Mouse (Mus musculus) CH12.LX (cell line): ENCODE measurements around the gene Gdap1l1. TPM values are rescaled to one million over a fixed set of nuclear protein-coding genes. Genes with fewer than 3 reads are reported as not detected.

Source experiments
- DNase-seq: peaks from one replicate; pipeline ENCODE4 v3.0.0-alpha.2; 2013; ENCODE audit errors: extremely low read depth
- H3K27ac ChIP-seq: 2 replicates; pipeline ENCODE4 v1.5.1; 2012; ENCODE audit warnings: low read depth, mild to moderate bottlenecking, control low read depth, moderate library complexity; ENCODE audit not compliant: insufficient read depth
- H3K27me3 ChIP-seq: replicated peaks from 2 replicates; pipeline ENCODE3; 2012; ENCODE audit warnings: inconsistent platforms
- H3K36me3 ChIP-seq, 2 experiments: replicated peaks in 1 of 2; 2 replicates each; pipeline versions ENCODE3 to v1.6.1; 2012; ENCODE audit warnings: inconsistent platforms in 1 of 2, low read length in 1 of 2, mild to moderate bottlenecking in 1 of 2, mixed read lengths in 1 of 2, moderate library complexity in 1 of 2; ENCODE audit not compliant: control insufficient read depth in 1 of 2, insufficient read depth in 1 of 2
- H3K4me1 ChIP-seq, 2 experiments: 2 replicates each; pipeline ENCODE4 v1.6.1; 2012; ENCODE audit warnings: inconsistent platforms in 1 of 2, moderate library complexity in 1 of 2; ENCODE audit not compliant: insufficient read depth in 2 of 2, control insufficient read depth in 1 of 2
- H3K4me2 ChIP-seq: 2 replicates; pipeline ENCODE4 v1.6.1; 2012; ENCODE audit warnings: low read depth, mild to moderate bottlenecking, control low read depth; ENCODE audit not compliant: poor library complexity, insufficient read depth, severe bottlenecking
- H3K4me3 ChIP-seq, 3 experiments: fragments of 150-350 bp in 1 of 3; sonication (generic) in 1 of 3; replicated peaks in 1 of 3; 2 replicates each; pipeline versions ENCODE3 to v1.5.1; 2011 to 2012; ENCODE audit warnings: low read depth in 2 of 3, low read length in 2 of 3, mild to moderate bottlenecking in 2 of 3, moderate library complexity in 2 of 3, control low read depth in 1 of 3, improper control_type of control experiment in 1 of 3, inconsistent platforms in 1 of 3, mixed read lengths in 1 of 3; ENCODE audit not compliant: poor library complexity in 1 of 3
- H3K79me2 ChIP-seq: replicated peaks from 2 replicates; pipeline ENCODE4 v1.6.1; 2012; ENCODE audit warnings: mild to moderate bottlenecking, moderate library complexity; ENCODE audit not compliant: control insufficient read depth, poor library complexity, insufficient read depth, severe bottlenecking; ENCODE audit errors: extremely low read depth
- H3K9ac ChIP-seq: 2 replicates; pipeline ENCODE4 v1.6.1; 2012; ENCODE audit warnings: low read depth, mild to moderate bottlenecking, control low read depth, moderate library complexity; ENCODE audit not compliant: insufficient read depth
- H3K9me3 ChIP-seq: replicated peaks from 2 replicates; pipeline ENCODE3; 2012; ENCODE audit warnings: low read length, inconsistent platforms, mixed read lengths
- CHD2 ChIP-seq: IDR thresholded peaks from 2 replicates; pipeline ENCODE4 v1.6.1; 2011; ENCODE audit warnings: low read length, improper control_type of control experiment
- CTCF ChIP-seq, 2 experiments: IDR thresholded peaks in 1 of 2; conservative IDR thresholded peaks in 1 of 2; 2 replicates each; pipeline ENCODE4 v1.5.1; 2011 to 2012; ENCODE audit warnings: low read depth in 2 of 2, low read length in 2 of 2, improper control_type of control experiment in 1 of 2, inconsistent platforms in 1 of 2, mild to moderate bottlenecking in 1 of 2, moderate library complexity in 1 of 2
- ETS1 ChIP-seq: conservative IDR thresholded peaks from 2 replicates; pipeline ENCODE4 v1.6.1; 2012; ENCODE audit warnings: low read depth, mild to moderate bottlenecking, inconsistent platforms, low read length, improper control_type of control experiment, moderate library complexity
- GABPA ChIP-seq: IDR thresholded peaks from 2 replicates; pipeline ENCODE4 v1.6.1; 2012; ENCODE audit warnings: low read depth, low read length, improper control_type of control experiment, inconsistent platforms; ENCODE audit not compliant: insufficient replicate concordance
- HCFC1 ChIP-seq: IDR thresholded peaks from 2 replicates; pipeline ENCODE4 v1.6.1; 2012; ENCODE audit warnings: low read depth, mild to moderate bottlenecking, inconsistent platforms, low read length, improper control_type of control experiment
- JUND ChIP-seq: conservative IDR thresholded peaks from 2 replicates; pipeline ENCODE4 v1.6.1; 2011; ENCODE audit warnings: low read depth, low read length, improper control_type of control experiment
- MAX ChIP-seq: IDR thresholded peaks from 2 replicates; pipeline ENCODE4 v1.6.1; 2011; ENCODE audit warnings: low read length, improper control_type of control experiment
- MAZ ChIP-seq: IDR thresholded peaks from 2 replicates; pipeline ENCODE4 v1.6.1; 2012; ENCODE audit warnings: low read depth, mild to moderate bottlenecking, inconsistent platforms, low read length, improper control_type of control experiment, moderate library complexity
- MXI1 ChIP-seq: IDR thresholded peaks from 2 replicates; pipeline ENCODE4 v1.6.1; 2011; ENCODE audit warnings: mild to moderate bottlenecking, low read depth, low read length, improper control_type of control experiment
- MYC ChIP-seq: IDR thresholded peaks from 2 replicates; pipeline ENCODE4 v1.6.1; 2011; ENCODE audit warnings: low read depth, mild to moderate bottlenecking, improper control_type of control experiment, low read length
- NELFE ChIP-seq: IDR thresholded peaks from 2 replicates; pipeline ENCODE4 v1.6.1; 2011; ENCODE audit warnings: low read depth, low read length, improper control_type of control experiment
- NRF1 ChIP-seq: IDR thresholded peaks from 2 replicates; pipeline ENCODE4 v1.6.1; 2014; ENCODE audit warnings: low read depth, mild to moderate bottlenecking, inconsistent platforms, low read length, improper control_type of control experiment, moderate library complexity
- PAX5 ChIP-seq: IDR thresholded peaks from 2 replicates; pipeline ENCODE4 v1.6.1; 2012; ENCODE audit warnings: low read length, inconsistent platforms, mixed read lengths
- POLR2AphosphoS2 ChIP-seq: IDR thresholded peaks from 2 replicates; pipeline ENCODE4 v1.6.1; 2011; ENCODE audit warnings: low read depth, low read length, improper control_type of control experiment
- RAD21 ChIP-seq: IDR thresholded peaks from 2 replicates; pipeline ENCODE4 v1.6.1; 2011; ENCODE audit warnings: low read depth, mild to moderate bottlenecking, low read length, improper control_type of control experiment, moderate library complexity
- RCOR1 ChIP-seq: conservative IDR thresholded peaks from 2 replicates; pipeline ENCODE4 v1.6.1; 2012; ENCODE audit warnings: low read depth, mild to moderate bottlenecking, inconsistent platforms, low read length, improper control_type of control experiment
- SMC3 ChIP-seq: IDR thresholded peaks from 2 replicates; pipeline ENCODE4 v1.6.1; 2011; ENCODE audit warnings: low read depth, low read length, improper control_type of control experiment
- TBP ChIP-seq: conservative IDR thresholded peaks from 2 replicates; pipeline ENCODE4 v1.6.1; 2011; ENCODE audit warnings: low read depth, low read length, improper control_type of control experiment
- TCF12 ChIP-seq: IDR thresholded peaks from 2 replicates; pipeline ENCODE4 v1.6.1; 2014; ENCODE audit warnings: low read depth, mild to moderate bottlenecking, inconsistent platforms, low read length, improper control_type of control experiment
- UBTF ChIP-seq: IDR thresholded peaks from 2 replicates; pipeline ENCODE4 v1.6.1; 2012; ENCODE audit warnings: low read depth, mild to moderate bottlenecking, inconsistent platforms, low read length, improper control_type of control experiment, moderate library complexity
- USF2 ChIP-seq: conservative IDR thresholded peaks from 2 replicates; pipeline ENCODE4 v1.6.1; 2011; ENCODE audit warnings: low read depth, low read length, improper control_type of control experiment
- ZC3H11A ChIP-seq: IDR thresholded peaks from 2 replicates; pipeline ENCODE4 v1.6.1; 2012; ENCODE audit warnings: low read depth, mild to moderate bottlenecking, inconsistent platforms, low read length, improper control_type of control experiment
- ZKSCAN1 ChIP-seq: IDR thresholded peaks from 2 replicates; pipeline ENCODE4 v1.6.1; 2012; ENCODE audit warnings: low read depth, inconsistent platforms, low read length, improper control_type of control experiment, borderline replicate concordance
- dilution Hi-C: fragments of 300-500 bp; cut with MboI; formaldehyde crosslinking; loops from 2 replicates; pipeline ENCODE4 v1.14.3; 2020; ENCODE audit warnings: low sequenced_read_pairs; ENCODE audit not compliant: extremely low pct_unique_long_range_greater_than_20kb, extremely low pct_ligation_motif_present
- in situ Hi-C: fragments of 300-500 bp; cut with MboI; formaldehyde crosslinking; loops from 3 replicates; pipeline ENCODE4 v1.14.3; 2019; ENCODE audit warnings: low sequenced_read_pairs, low pct_ligation_motif_present, low pct_unique_long_range_greater_than_20kb, mixed read lengths
- polyA plus RNA-seq: library from polyadenylated mRNA; unstranded; fragments of >175 nt; gene quantifications from 2 replicates; pipeline ENCODE4 v1.2.1, GENCODE M21; 2012; ENCODE audit warnings: low read depth; ENCODE audit not compliant: insufficient read length
- total RNA-seq, 2 experiments: library from RNA; depleted of rRNA; stranded (reverse); fragments of 300-350 nt in 1 of 2; fragments of >200 nt in 1 of 2; gene quantifications; 2 replicates each; pipeline ENCODE4 v1.2.3; 2012 to 2014

The Gdap1l1 gene
- total and polyA plus RNA-seq, 3 experiments: not detected

DNA sequence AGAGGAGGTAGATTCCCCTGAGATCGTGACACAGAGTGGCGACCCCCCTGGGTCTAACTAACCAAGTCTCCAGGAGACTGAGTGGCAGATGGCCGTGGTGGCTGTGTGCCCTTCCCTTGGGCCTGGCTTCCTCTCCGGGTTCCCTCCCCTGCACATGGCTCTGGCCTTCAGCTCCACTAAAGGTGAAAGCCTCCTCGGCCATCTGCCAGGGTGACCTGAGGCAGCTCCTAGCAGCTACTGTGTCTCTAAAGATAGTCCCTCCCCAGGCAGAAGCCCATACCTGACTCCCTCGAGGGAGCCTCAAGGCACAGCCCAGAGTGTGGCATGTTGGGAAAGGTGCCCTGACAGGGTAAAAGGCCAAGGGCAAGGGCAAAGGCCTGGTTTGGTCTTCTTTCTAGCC, 5.3 kb downstream of the Gdap1l1 start:
- no peaks in the 10 kb centered on the region for H3K4me1 ChIP-seq
- no peak overlapping the region for H3K27ac ChIP-seq
- in situ Hi-C loops: no loop called here
- H3K4me3 ChIP-seq: no peak overlapping the region
- DNase-seq: no peak
- H3K79me2 ChIP-seq: no peaks in the 10 kb centered on the region
- H3K9me3 ChIP-seq: no peaks in the 10 kb centered on the region
- H3K27me3 ChIP-seq: peaks cover 94% of the 10 kb centered on the region
- no peak for TF ChIP-seq JUND
- no peak for TF ChIP-seq USF2
- no peak for TF ChIP-seq MAX
- no peak for TF ChIP-seq HCFC1
- no peak for TF ChIP-seq SMC3
- no peak for TF ChIP-seq PAX5
- no peak for TF ChIP-seq CTCF (conservative IDR thresholded peaks at IDR 0.05 in 1 of 2, IDR thresholded peaks at IDR 0.05 in 1 of 2; ENCODE audit: low read depth in 2 of 2, low read length in 2 of 2)
- TF ChIP-seq RAD21: no peak
- no peak for TF ChIP-seq GABPA
- TF ChIP-seq CHD2: no peak
- no peak for TF ChIP-seq ZC3H11A
- no peaks in the 10 kb centered on the region for H3K36me3 ChIP-seq
- no peak overlapping the region for H3K9ac ChIP-seq
- H3K4me2 ChIP-seq: no peak overlapping the region
- dilution Hi-C loops: no loop called here

- dilution Hi-C loops (no loop called here), in situ Hi-C loops (no loop called here)
- peaks cover 94% of the 10 kb centered on the region for H3K27me3 ChIP-seq
- no peaks in the 10 kb centered on the region for H3K79me2 ChIP-seq
- H3K4me3 ChIP-seq: no peak overlapping the region
- no peaks in the 10 kb centered on the region for H3K36me3 ChIP-seq
- no peak overlapping the region for H3K9ac ChIP-seq
- H3K4me1 ChIP-seq: no peaks in the 10 kb centered on the region
- H3K4me2 ChIP-seq: no peak overlapping the region
- no peak for DNase-seq
- TF ChIP-seq NRF1 (no peak), MYC (no peak), TCF12 (no peak), ETS1 (no peak), POLR2AphosphoS2 (no peak), PAX5 (no peak), UBTF (no peak), CTCF (conservative IDR thresholded peaks at IDR 0.05 in 1 of 2, IDR thresholded peaks at IDR 0.05 in 1 of 2; ENCODE audit: low read depth in 2 of 2, low read length in 2 of 2) (no peak), NELFE (no peak), MAZ (no peak), USF2 (no peak), ZKSCAN1 (no peak), MXI1 (no peak), RCOR1 (no peak), TBP (no peak)
- no peak overlapping the region for H3K27ac ChIP-seq
- H3K9me3 ChIP-seq: no peaks in the 10 kb centered on the region
Measured at GRCm38 (mm10) chr2:163444017-163444416, 5.7 kb downstream of the Gdap1l1 start.
